28 mouse cellular contexts compared by ENCODE assay signal in the genomic region with DNA sequence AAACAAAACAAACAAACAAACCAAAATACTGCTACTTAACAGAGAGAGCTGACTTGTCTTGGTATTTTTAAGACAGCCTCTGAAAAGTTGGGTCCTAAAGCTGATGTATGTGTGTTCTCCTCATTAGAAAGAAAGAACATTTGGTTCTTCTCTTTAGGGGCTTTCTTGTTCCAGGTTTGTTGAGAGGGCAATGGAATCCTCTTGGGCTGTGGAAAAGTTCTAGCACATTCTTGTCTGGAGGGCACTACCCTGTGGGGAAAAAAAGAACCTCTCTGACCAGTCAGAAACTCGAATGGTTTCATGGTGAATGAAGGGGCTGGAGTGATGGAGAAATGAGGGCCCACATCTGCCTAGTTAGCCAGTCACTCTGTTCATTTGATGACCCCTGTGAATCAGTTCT.
"Had no signal": no experiment of that assay in that cellular context is flagged by ENCODE, and none has a peak within 500 bp of the region (broad histone marks: within the 10 kb centered on the region; RNA-seq: fewer than 3 reads in every experiment).

No protein-coding gene starts in this region.

- DNase-seq: cerebellum, adult 8-10 months; cerebellum, adult 9-10 months; cerebellum, adult 9-11 months; cerebellum, postnatal 10 days; cerebellum, postnatal 14 days; cerebellum, postnatal 25 days; cerebellum, postnatal 36 days; embryo, embryonic 11 days; forebrain, postnatal 0 days; gastrocnemius, adult 2 months; gastrocnemius, postnatal 10 days; gastrocnemius, postnatal 14 days; gastrocnemius, postnatal 25 days; gastrocnemius, postnatal 36 days; heart, adult 11 months; heart, adult 18-20 months; heart, adult 2 months had no signal

- H3K9ac ChIP-seq: embryonic facial prominence, embryonic 12.5 days; embryonic facial prominence, embryonic 13.5 days; embryonic facial prominence, embryonic 15.5 days; forebrain, embryonic 12.5 days; forebrain, embryonic 13.5 days; forebrain, embryonic 15.5 days; forebrain, postnatal 0 days had no signal

- H3K27ac ChIP-seq: embryonic facial prominence, embryonic 10.5 days; embryonic facial prominence, embryonic 12.5 days; embryonic facial prominence, embryonic 13.5 days; embryonic facial prominence, embryonic 15.5 days; forebrain, embryonic 10.5 days; forebrain, embryonic 12.5 days; forebrain, embryonic 13.5 days; forebrain, embryonic 15.5 days; gastrocnemius, adult 2 months; heart, adult 2 months had no signal

- H3K27me3 ChIP-seq: embryonic facial prominence, embryonic 12.5 days; embryonic facial prominence, embryonic 13.5 days; embryonic facial prominence, embryonic 15.5 days; forebrain, embryonic 12.5 days; forebrain, embryonic 13.5 days; forebrain, embryonic 15.5 days had no signal

- H3K4me3 ChIP-seq: embryonic facial prominence, embryonic 10.5 days; embryonic facial prominence, embryonic 12.5 days; embryonic facial prominence, embryonic 13.5 days; embryonic facial prominence, embryonic 15.5 days; erythroblast, embryonic 14.5 days; forebrain, embryonic 10.5 days; forebrain, embryonic 12.5 days; forebrain, embryonic 13.5 days; forebrain, embryonic 15.5 days; gastrocnemius, adult 2 months; heart, adult 2 months had no signal

- ATAC-seq: forebrain, embryonic 13.5 days; forebrain, embryonic 14.5 days; forebrain, embryonic 15.5 days; forebrain, embryonic 16.5 days; forebrain, postnatal 0 days had no signal

- H3K36me3 ChIP-seq: embryonic facial prominence, embryonic 10.5 days; embryonic facial prominence, embryonic 12.5 days; embryonic facial prominence, embryonic 13.5 days; embryonic facial prominence, embryonic 15.5 days; forebrain, embryonic 10.5 days; forebrain, embryonic 12.5 days; forebrain, embryonic 15.5 days had no signal

- H3K4me1 ChIP-seq: embryonic facial prominence, embryonic 10.5 days; embryonic facial prominence, embryonic 12.5 days; embryonic facial prominence, embryonic 13.5 days; embryonic facial prominence, embryonic 15.5 days; forebrain, embryonic 10.5 days; forebrain, embryonic 12.5 days; forebrain, embryonic 13.5 days; forebrain, embryonic 15.5 days had no signal

- H3K9me3 ChIP-seq: embryonic facial prominence, embryonic 10.5 days; embryonic facial prominence, embryonic 12.5 days; embryonic facial prominence, embryonic 13.5 days; embryonic facial prominence, embryonic 15.5 days; forebrain, embryonic 10.5 days; forebrain, embryonic 12.5 days; forebrain, embryonic 13.5 days; forebrain, embryonic 15.5 days had no signal

- H3K4me2 ChIP-seq: embryonic facial prominence, embryonic 12.5 days; embryonic facial prominence, embryonic 13.5 days; embryonic facial prominence, embryonic 15.5 days; forebrain, embryonic 12.5 days; forebrain, embryonic 13.5 days; forebrain, embryonic 15.5 days had no signal
